Mouse (Mus musculus) CH12.LX (cell line): ENCODE results near the gene Rtl8a.
"Not testable (repeated sequence)": the region's sequence is repeated elsewhere in the genome, so short reads cannot be mapped to it uniquely, and the experiment has no call there.

Experiments used
- CTCF ChIP-seq, 2 experiments: IDR thresholded peaks in 1 of 2; conservative IDR thresholded peaks in 1 of 2; 2 replicates each; pipeline ENCODE4 v1.5.1; 2011 to 2012; ENCODE audit warnings: low read depth in 2 of 2, low read length in 2 of 2, improper control_type of control experiment in 1 of 2, inconsistent platforms in 1 of 2, mild to moderate bottlenecking in 1 of 2, moderate library complexity in 1 of 2
- E2F4 ChIP-seq: IDR thresholded peaks from 2 replicates; pipeline ENCODE4 v1.6.1; 2011; ENCODE audit warnings: low read depth, low read length, improper control_type of control experiment; ENCODE audit not compliant: insufficient replicate concordance
- HCFC1 ChIP-seq: IDR thresholded peaks from 2 replicates; pipeline ENCODE4 v1.6.1; 2012; ENCODE audit warnings: low read depth, mild to moderate bottlenecking, inconsistent platforms, low read length, improper control_type of control experiment
- IRF4 ChIP-seq: IDR thresholded peaks from 2 replicates; pipeline ENCODE4 v1.6.1; 2014; ENCODE audit warnings: low read depth, mild to moderate bottlenecking, inconsistent platforms, low read length, improper control_type of control experiment
- MAX ChIP-seq: IDR thresholded peaks from 2 replicates; pipeline ENCODE4 v1.6.1; 2011; ENCODE audit warnings: low read length, improper control_type of control experiment
- MAZ ChIP-seq: IDR thresholded peaks from 2 replicates; pipeline ENCODE4 v1.6.1; 2012; ENCODE audit warnings: low read depth, mild to moderate bottlenecking, inconsistent platforms, low read length, improper control_type of control experiment, moderate library complexity
- MXI1 ChIP-seq: IDR thresholded peaks from 2 replicates; pipeline ENCODE4 v1.6.1; 2011; ENCODE audit warnings: mild to moderate bottlenecking, low read depth, low read length, improper control_type of control experiment
- NELFE ChIP-seq: IDR thresholded peaks from 2 replicates; pipeline ENCODE4 v1.6.1; 2011; ENCODE audit warnings: low read depth, low read length, improper control_type of control experiment
- PAX5 ChIP-seq: IDR thresholded peaks from 2 replicates; pipeline ENCODE4 v1.6.1; 2012; ENCODE audit warnings: low read length, inconsistent platforms, mixed read lengths
- POLR2A ChIP-seq: IDR thresholded peaks from 2 replicates; pipeline ENCODE4 v1.6.1; 2011; ENCODE audit warnings: low read depth, mild to moderate bottlenecking, improper control_type of control experiment, low read length
- USF2 ChIP-seq: conservative IDR thresholded peaks from 2 replicates; pipeline ENCODE4 v1.6.1; 2011; ENCODE audit warnings: low read depth, low read length, improper control_type of control experiment

DNA sequence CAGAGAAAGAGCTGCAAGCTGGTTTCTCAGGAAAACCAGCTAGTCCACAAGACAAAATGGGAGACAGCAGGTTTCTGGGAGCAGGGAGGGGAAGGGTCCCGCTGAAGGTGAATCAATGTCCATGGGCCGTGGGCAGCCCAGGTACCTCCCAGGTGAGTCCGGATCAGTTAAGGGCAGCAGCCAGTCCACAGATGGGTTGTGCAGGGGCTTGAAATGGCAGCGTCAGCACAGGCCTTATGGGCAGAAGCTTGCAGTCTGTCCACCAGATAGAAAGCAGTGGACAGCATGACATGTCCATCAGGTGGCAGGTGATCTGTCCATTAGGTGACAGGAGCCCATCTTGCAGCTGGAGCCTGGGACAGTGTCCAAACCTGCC, 890 bp downstream of the Rtl8a start:
- not testable (repeated sequence) for TF ChIP-seq PAX5; CTCF (conservative IDR thresholded peaks at IDR 0.05 in 1 of 2, IDR thresholded peaks at IDR 0.05 in 1 of 2; ENCODE audit: low read depth in 2 of 2, low read length in 2 of 2); POLR2A; HCFC1; E2F4; MAZ; IRF4; MXI1; MAX; USF2; NELFE
